Mouse (Mus musculus) G1E (cell line): Measurements from ENCODE around the gene Slfn14.

Experiments
- CTCF ChIP-seq: IDR thresholded peaks from 2 replicates; pipeline ENCODE4 v1.5.1; 2012; ENCODE audit warnings: low read depth, low read length, inconsistent platforms, mixed read lengths
- GATA1 ChIP-seq: IDR thresholded peaks from 2 replicates; pipeline ENCODE4 v1.6.1; 2012; ENCODE audit warnings: borderline replicate concordance, low read length, inconsistent platforms, mixed read lengths
- POLR2AphosphoS5 ChIP-seq: IDR thresholded peaks from 2 replicates; pipeline ENCODE4 v1.6.1; 2012; ENCODE audit warnings: low read depth, low read length, inconsistent platforms; ENCODE audit not compliant: insufficient replicate concordance
- TAL1 ChIP-seq: conservative IDR thresholded peaks from 2 replicates; pipeline ENCODE4 v1.6.1; 2012; ENCODE audit warnings: low read depth, low read length, inconsistent platforms, mixed read lengths

DNA sequence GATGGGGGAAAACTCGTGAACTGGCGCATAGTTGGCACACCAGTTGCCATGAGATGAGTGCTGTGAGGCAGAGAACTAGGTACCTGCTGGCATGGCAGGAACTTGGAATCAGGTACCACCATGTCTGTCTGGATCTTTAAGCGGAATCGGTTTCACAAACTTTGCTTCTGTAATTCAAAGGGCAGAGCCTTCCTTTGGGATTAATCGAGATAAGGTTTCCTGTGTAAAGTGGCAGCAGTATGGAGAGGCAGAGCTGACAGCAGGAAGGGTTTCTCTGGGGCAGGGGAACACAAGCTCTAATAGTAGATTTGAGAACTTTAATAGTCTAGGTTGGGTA is 5.7 kb upstream of the Slfn14 start:
- TF ChIP-seq CTCF, result no peak
- TF ChIP-seq TAL1, result no peak
- no peak for TF ChIP-seq POLR2AphosphoS5
- no peak for TF ChIP-seq GATA1
